Mouse (Mus musculus): ENCODE data around the gene Ccdc159.

Ccdc159 gene

GRCm38 (mm10) chr9:21935466-21936131 is 8.3 kb downstream of the Ccdc159 start:
- no peak for DNase-seq

- peak; percentile 99 to 100 for DNase-seq
These were observed 9.7 kb downstream of the Ccdc159 start, which contains the start of gene Plppr2 for GRCm38 (mm10) chr9:21936692-21937570. Gene Plppr2 (plus strand): TSS chr9:21937033.

- DNase-seq = no peak
These were observed 10.5 kb downstream of the Ccdc159 start for GRCm38 (mm10) chr9:21937711-21938175.

- DNase-seq = no peak
These were observed 11.1 kb downstream of the Ccdc159 start for GRCm38 (mm10) chr9:21938234-21938855.

GRCm38 (mm10) chr9:21943046-21943445 is 15.8 kb downstream of the Ccdc159 start:
- no peak for DNase-seq

- DNase-seq = no peak
These were observed 16.4 kb downstream of the Ccdc159 start for GRCm38 (mm10) chr9:21943638-21944037.

GRCm38 (mm10) chr9:21944267-21944666 is 17.0 kb downstream of the Ccdc159 start:
- DNase-seq = peak in 1 of 2 experiments; percentile 43

- no peak for DNase-seq
These were observed 20.4 kb downstream of the Ccdc159 start for GRCm38 (mm10) chr9:21947540-21948130.

- no peak for DNase-seq
These were observed 20.9 kb downstream of the Ccdc159 start for GRCm38 (mm10) chr9:21948146-21948545.

- DNase-seq = no peak
These were observed 21.5 kb downstream of the Ccdc159 start for GRCm38 (mm10) chr9:21948790-21949189.

- no peak for DNase-seq
These were observed 23.1 kb downstream of the Ccdc159 start for GRCm38 (mm10) chr9:21950322-21950721.

- DNase-seq = no peak
These were observed 24.7 kb downstream of the Ccdc159 start for GRCm38 (mm10) chr9:21951977-21952376.

GRCm38 (mm10) chr9:21953600-21953999 is 26.3 kb downstream of the Ccdc159 start:
- no peak for DNase-seq

- no peak for DNase-seq
These were observed 27.4 kb downstream of the Ccdc159 start for GRCm38 (mm10) chr9:21954635-21955034.

GRCm38 (mm10) chr9:21955225-21955569 is 27.9 kb downstream of the Ccdc159 start:
- DNase-seq = no peak

- DNase-seq = peak; percentile 99 to 100
These were observed 28.5 kb downstream of the Ccdc159 start, which contains the start of gene Swsap1 for GRCm38 (mm10) chr9:21955570-21956281. Gene Swsap1 (plus strand): TSS chr9:21955755.

GRCm38 (mm10) chr9:21958372-21958771 is 31.1 kb downstream of the Ccdc159 start:
- no peak for DNase-seq

GRCm38 (mm10) chr9:21959244-21959643 is 32.0 kb downstream of the Ccdc159 start:
- DNase-seq = no peak

- DNase-seq = no peak
These were observed 32.9 kb downstream of the Ccdc159 start for GRCm38 (mm10) chr9:21960135-21960534.

GRCm38 (mm10) chr9:21960558-21961208 is 33.4 kb downstream of the Ccdc159 start:
- DNase-seq = peak; percentile 48 to 51

- DNase-seq = no peak
These were observed 34.2 kb downstream of the Ccdc159 start for GRCm38 (mm10) chr9:21961366-21961980.

Data from cerebellum, postnatal 14 days (tissue).